Mouse (Mus musculus) mouse trophoblast stem cell (cell line): Measurements from ENCODE around the gene Ddit4.
"Not testable (repeated sequence)": the region's sequence is repeated elsewhere in the genome, so short reads cannot be mapped to it uniquely, and the experiment has no call there.

Source experiments
- in situ Hi-C, 2 experiments: fragments of 300-500 bp; cut with MseI, MboI; formaldehyde crosslinking; loops; 2 replicates in 1 of 2; 3 replicates in 1 of 2; pipeline ENCODE4 v1.15.1; 2025

Ddit4 gene

DNA sequence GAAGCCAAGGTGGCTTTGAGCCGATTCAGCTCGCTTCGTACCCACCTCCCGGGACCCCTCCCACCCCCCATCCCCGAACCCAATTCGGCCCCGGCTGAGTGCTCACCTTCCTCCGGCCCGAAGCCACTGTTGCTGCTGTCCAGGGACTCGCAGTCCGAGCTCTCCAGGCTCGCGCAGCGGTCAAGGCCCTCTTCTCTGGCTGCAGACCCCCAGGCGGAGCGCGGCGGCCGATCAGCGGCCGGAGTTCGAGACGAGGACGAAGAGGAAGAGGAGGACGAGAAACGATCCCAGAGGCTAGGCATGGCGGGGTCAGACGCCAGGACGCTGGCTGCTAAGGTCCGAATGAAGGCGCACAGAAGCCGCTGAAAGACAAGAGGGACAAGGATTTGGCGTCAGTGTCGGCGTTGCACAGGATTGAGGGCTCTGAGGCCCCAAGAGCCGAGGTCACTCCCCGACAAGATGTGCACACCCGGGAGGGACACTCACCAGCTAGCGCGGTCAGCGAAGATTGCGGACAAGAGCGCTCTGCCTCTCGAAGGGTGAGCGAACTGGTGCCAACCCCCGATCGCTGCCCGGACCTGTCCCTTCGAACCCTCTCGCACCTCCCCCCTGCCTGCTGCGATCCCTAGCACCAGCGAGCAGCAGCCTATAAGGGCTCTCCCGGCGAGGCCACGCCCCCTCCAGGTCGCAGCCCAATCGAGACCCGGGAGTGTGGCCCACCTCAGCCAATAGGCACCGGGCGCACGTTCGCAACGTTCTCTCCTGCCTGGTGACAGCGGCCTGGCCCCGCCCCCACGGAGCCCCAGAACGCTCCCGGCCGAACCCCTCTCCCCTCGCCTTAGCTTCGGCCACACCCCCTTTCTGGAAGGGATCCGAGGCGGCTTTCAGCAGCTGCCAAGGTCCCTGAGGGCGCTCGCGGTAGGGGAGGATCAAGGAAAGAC is at the start of gene Ddit4:
Gene Ddit4 (minus strand): TSS at position 624 of the 941 bp plus-strand sequence.
- in situ Hi-C loops = no loop called here

GRCm38 (mm10) chr10:59999057-59999456 is 47.4 kb upstream of the Ddit4 start:
- in situ Hi-C loops = no loop called here

- in situ Hi-C loops = no loop called here
Observed at GRCm38 (mm10) chr10:59997591-59997990, 46.0 kb upstream of the Ddit4 start.

DNA sequence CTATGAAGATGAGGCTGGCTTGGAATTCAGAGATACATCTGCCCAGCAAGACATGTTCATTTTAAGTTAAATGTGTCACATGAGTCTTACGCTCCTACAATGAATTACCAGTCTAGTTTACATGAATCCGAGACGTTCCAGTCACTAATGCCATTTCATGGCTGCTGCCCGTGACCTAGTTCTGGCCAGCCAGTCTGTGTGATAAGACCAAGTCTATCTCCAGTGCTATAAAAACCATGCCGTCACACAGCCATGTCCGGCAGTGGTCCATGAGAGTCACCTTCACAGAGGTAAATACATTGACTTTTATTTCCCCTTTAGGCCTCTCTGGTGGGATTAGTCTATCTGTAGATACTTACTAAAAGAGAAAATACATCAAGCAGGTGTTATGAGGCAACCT is 44.3 kb upstream of the Ddit4 start:
- in situ Hi-C loops = no loop called here

DNA sequence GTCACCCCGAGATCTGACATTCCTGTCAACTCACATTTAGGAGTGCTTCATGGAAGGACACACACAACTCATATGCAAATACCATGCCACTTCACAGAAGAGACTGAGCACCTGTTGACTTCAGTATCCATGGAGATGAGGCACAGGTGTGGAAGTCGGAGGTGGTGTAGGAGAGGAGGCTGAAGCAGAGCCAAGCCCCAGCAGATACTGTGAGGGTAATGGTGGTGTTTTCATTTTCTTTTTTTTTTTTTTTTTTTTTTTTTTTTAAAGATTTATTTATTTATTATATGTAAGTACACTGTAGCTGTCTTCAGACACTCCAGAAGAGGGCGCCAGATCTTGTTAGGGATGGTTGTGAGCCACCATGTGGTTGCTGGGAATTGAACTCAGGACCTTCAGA is 42.2 kb upstream of the Ddit4 start:
- in situ Hi-C loops = not testable (repeated sequence)

DNA sequence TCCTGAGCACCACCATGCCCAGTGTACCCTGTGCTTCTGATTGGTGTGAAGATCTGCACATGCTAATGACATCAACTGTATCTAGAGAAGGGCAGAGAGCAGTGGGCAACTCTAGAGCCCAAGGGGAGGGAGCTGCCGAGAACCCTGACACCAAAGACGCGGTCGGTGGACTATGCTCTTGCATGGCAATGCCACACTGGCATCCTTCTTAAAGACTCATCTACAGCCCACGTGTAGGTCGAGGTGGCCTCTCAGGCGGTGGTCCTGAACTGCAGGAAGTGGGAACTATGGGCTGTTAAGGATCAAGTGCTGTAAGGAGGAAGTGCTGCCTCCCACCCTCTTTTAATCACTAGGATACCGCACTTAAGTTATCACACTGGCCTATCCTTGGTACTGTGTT is 40.4 kb upstream of the Ddit4 start:
- in situ Hi-C loops = no loop called here

DNA sequence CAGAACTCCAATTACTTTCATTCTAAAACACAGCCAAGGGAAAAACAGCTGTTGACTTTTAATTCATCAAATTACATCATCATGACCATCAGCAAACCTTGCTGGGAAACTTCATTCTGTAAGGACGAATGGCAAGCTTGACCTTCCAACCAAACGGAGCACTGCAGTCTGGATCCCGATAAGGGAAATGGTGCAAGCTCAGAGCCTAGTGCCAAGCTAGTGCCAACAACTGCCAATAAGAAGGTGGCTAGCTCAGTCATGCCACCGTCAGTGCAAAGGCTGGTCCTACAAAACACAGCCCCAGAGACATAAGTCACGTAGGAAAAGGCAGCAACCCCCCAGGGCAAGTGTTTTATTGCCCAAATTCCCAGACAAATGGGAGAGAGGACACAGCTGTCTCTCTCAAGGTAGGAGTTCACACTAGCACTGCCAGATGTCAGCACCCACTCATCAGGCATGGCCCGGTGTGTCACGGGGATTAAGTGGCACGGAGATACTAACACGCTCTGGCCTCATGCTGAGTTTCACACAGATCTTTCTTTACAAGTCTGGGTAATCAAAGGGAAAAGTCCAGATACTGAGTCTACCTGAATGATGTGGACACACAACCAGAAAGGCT is 39.7 kb upstream of the Ddit4 start:
- in situ Hi-C loops = no loop called here

DNA sequence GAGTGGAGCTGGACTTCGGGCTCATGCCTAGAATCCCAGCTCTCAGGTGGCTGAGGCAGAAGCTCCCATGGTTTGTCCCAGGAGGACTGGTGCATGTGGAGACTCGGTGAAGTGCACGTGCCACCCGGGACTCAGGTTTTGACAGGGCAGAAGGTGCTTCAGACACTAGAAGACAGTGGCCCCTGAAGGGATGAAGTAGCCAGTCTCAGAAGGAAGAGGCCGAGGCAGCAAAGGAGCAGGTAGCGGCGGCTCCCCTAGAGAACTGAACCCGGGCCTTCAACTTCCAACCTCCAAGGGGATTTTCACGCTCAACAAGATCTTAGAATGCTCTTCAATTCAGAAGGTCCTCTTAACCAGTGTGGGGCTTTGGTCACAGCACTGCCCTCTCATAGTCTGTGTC is 38.8 kb upstream of the Ddit4 start:
- in situ Hi-C loops = no loop called here

DNA sequence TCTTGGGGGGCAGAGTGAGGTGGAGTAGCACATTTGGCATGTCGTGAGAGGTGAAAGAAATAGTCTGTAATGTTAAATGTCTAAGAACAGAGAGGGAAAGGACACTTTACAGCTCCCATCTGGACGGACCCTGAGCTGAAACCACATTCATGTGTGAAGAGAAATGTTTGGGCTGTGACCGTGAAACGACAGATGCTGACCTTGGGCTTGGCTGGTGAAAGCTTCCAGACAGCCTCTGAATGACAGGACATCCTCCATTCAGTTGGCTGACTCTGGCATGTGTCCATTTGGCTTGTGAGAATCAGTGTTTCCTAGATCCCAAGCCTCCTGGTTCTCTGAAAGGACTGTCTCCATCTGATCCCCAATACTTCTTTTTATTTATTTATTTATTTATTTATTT is 36.4 kb upstream of the Ddit4 start:
- in situ Hi-C loops = no loop called here

DNA sequence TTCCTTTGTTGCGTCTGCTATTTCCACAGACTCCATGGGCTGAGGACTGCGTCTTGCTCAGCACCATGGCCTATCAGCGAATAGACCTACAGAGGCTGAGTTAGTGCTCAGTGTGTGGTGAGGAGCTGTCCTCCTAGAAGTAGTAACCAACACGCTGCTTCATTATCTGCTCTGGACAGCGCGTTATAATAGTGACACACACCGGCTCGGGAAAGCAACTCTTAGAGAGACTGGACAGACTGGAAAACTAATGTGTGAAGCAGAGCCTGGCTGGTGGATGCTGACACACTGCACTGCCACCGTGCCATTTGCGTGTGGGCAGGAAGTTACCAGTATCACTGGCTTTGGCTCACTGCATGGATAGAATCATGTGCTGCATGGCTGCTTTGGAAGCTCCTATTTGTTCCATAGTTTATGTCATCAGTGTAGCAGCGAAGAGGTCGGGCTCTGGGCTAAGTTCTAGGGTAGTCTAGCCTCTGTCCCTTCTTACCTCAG is 30.8 kb upstream of the Ddit4 start:
- in situ Hi-C loops = no loop called here

DNA sequence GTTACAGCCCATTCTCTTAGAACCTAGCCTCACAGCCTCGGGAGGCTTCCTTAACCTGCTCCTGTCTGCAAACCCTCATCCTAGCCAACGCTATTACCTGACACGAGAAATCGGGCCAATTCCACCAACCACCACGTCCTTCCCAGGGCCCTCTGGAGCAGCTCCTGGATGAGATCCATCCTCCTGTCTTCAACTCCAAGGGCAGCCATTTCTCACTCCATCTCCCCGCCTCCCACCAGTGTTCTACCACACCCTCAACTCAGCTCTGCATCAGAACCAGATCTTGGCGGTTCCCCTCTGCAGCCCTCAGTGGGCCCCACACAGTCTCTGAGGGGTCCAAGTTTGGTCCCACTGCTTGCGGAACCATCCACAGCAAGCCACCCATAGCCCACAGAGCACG is 30.2 kb upstream of the Ddit4 start:
- in situ Hi-C loops = no loop called here

DNA sequence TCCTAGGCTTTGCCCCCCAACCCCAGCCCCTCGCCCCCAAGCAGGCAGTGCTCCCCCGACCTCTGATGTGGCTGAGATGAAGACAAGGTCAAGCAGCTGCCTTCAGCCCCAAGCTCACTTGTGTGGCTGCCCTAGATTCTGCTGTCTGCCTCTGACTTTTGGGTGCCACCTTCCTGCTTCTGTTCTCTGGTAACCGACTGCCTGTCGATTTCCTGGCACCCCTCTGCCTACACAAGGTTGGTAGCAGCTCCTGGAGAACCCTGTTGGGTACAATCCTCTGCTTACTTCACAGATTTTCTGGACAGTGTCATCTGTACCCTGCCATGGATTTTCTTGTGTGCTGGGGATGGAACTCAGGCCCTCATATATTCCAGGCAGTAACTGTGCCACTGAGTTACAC is 29.7 kb upstream of the Ddit4 start:
- in situ Hi-C loops = no loop called here

DNA sequence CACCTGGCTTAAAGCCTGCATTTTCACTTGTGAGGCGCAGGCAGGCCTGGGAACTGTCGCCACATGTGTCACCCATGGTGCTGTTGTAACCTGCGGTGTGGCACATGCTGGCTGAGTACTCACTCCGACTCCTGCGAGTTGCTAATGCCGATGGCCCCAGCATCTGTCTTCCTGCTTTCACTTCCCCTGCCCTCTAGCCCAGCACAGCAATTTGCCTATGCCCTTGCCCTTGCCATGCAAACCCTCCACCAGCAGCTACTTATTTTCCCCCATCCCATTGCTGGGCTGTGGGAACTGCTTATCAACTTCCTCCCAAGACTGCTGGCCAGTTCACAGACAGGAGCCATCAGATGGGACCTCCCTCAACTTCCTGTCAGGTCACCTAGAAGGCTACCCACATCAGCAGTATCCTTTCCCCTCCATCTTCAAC is 29.2 kb upstream of the Ddit4 start:
- in situ Hi-C loops = no loop called here

GRCm38 (mm10) chr10:59978873-59979743 is 27.5 kb upstream of the Ddit4 start:
- in situ Hi-C loops = no loop called here

DNA sequence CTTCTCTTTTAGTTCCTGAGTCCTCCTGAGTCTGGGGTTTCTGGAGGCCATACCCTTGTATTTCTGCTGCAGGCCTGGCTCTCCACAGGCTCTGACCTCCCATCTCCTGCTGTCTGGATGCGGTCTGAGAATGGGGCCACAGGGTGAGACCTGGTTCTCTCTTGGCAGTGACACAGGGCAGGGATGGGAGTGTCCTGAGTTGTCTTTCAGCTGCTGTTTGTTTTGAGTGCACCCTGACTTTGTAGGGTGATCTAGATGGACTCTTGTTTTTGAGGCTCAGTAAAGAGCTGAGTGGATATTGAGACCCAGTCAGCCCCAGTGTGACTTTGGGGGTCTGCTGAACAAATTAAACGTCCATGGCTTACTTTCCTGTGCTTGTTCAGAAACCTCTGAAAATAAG is 26.8 kb upstream of the Ddit4 start:
- in situ Hi-C loops = no loop called here

- in situ Hi-C loops = no loop called here
Observed at GRCm38 (mm10) chr10:59977715-59978343, 26.2 kb upstream of the Ddit4 start.

GRCm38 (mm10) chr10:59977141-59977540 is 25.5 kb upstream of the Ddit4 start:
- in situ Hi-C loops = no loop called here

GRCm38 (mm10) chr10:59974786-59975185 is 23.2 kb upstream of the Ddit4 start:
- in situ Hi-C loops = no loop called here

- in situ Hi-C loops = no loop called here
Observed at GRCm38 (mm10) chr10:59974191-59974664, 22.6 kb upstream of the Ddit4 start.

GRCm38 (mm10) chr10:59973400-59973799 is 21.8 kb upstream of the Ddit4 start:
- in situ Hi-C loops = no loop called here

DNA sequence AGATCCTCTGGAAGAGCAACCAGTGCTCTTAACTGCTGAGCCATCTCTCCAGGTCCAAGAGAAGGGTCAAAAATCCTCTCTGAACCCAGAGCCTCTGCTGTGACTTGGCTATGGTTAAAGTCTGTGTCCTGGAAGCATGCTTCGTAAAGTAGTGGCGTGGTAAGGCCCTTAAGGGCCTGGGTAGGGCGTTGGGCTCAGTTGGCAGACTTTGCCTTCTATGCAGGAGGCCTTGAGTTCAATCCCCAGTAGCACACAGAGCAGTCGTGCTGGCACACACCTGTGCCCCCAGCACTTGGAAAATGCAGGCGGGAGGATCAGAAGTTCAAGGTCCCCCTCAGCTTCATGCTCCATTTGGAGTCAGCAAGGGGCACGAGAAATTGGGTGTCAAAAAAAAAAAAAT is 21.4 kb upstream of the Ddit4 start:
- in situ Hi-C loops = no loop called here
